Mouse (Mus musculus) frontal cortex, postnatal 25 days (tissue): Measurements from ENCODE around the gene Polr2l.

Experiments
- DNase-seq, 2 experiments: peaks; one replicate each; pipeline ENCODE4 v3.0.0; 2022; ENCODE audit warnings: low spot score in 2 of 2

The Polr2l gene

GRCm38 (mm10) chr7:141467230-141468030 lies 7.5 kb downstream of the Polr2l start, which contains the start of gene Cd151:
Gene Cd151, plus strand, starts transcription at chr7:141467392.
- no peak for DNase-seq

DNA sequence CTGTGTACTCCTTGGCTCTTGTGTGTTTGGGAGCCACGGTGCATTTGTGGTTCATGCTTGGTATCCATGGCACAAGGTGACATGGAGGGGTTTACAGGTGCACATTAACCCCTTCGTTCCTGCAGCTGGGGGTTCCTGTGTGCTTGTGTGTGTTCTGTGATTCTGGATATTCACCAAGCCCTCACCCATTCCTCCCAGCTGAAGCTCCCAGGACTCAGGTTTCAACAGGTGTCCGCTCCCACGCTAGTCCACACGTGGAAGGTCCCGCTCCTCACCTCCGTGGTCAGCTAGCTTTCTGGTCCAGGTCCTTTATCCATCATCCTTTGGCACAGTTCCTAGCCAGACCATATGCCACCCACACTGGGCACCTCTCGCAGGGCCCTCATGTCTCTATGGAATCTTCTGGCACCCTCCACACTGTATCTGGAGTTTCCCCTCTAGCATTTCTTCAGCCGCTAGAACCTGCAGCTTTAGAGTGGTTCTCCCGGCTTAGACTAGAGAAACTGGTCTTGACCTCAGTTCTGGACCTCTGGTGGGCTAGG lies 8.3 kb downstream of the Polr2l start:
- DNase-seq = no peak

DNA sequence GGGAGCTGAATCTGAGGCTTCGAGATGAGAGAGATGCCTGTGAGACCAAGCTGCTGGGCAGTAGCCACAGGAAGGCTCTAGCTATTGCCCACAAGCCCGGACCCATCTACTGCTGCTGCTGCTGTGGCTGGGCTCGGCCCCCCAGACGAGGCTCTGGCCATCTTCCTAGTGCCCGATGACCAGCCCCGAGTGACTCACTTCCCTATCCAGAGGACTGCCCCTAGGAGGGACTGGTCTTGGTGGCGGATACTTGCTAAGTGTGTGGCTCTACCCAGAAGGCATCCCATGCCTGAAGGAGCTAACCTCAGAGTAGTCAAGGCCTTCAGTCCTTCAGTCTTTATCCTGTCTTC lies 8.9 kb downstream of the Polr2l start:
- no peak for DNase-seq

DNA sequence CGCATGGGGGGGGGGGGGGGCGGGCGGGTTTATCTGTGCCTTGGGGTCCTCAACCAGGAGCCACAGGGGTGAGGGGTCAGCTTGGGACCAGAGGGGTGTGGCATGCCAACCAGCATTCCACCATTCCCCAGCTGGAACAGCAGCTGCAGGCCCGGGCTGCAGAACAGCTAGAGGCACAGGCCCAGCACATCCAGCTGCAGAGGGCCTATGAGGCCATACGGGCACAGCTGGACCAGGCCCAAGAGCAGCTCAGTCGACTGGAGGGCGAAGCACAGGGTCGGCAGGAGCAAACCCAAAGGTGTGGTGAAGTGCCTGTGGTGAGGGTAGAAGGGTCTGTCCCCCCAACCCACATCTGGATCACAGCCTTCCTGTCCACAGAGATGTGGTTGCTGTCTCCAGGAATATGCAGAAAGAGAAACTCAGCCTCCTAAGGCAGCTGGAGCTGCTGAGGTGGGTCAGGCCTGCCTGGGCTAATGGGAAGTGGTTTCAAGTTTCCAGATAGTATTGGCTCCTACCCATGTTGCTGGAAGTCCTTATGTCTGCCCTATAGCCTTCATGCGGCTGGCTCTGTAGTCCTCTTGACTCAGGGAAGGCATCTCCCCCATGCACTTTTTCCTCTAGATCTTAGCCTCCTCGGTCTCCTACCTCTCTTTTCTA lies 9.4 kb downstream of the Polr2l start:
- no peak for DNase-seq

- DNase-seq = no peak
Observed at GRCm38 (mm10) chr7:141464603-141465201, 10.2 kb downstream of the Polr2l start.

GRCm38 (mm10) chr7:141463824-141464602 lies 10.9 kb downstream of the Polr2l start:
- no peak for DNase-seq

GRCm38 (mm10) chr7:141462333-141462821 lies 12.6 kb downstream of the Polr2l start:
- no peak for DNase-seq

GRCm38 (mm10) chr7:141461521-141462332 lies 13.2 kb downstream of the Polr2l start:
- no peak for DNase-seq

DNA sequence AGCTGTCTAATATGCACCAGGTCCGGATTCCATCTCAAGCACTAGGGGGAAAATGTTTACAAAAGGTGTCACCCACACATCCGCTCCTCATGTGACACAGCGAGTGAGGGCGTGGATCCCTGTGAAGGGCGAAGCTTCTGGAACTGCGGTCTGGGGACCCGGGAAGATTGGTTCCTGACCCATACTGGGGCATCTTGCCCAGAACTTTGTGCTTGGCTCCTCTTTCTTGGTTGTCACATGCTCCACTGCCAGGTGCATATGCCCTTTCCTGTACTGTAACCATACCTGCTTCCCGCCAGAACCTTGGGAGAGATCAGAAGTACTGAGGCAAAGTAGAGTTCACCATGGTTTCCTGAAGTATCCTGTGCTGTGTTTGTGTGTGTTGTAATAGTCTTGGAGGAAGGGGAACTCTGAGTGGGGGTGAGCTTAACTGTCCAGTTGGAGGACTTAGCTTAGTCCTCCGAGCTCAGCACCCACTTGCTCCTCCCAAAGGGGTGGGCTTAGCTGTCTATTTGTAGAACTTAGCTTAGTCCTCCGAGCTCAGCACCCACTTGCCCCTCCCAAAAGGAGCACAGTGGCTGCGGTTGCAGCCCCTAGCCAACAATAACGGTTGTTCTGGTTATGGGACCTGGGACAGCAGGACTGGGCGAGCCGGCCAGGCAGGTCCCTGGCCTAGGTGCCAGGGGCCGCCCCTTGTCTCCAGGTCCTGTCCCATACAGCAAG lies 14.4 kb downstream of the Polr2l start, which contains the start of gene Cracr2b:
Gene Cracr2b (plus strand): TSS at position 704 of the 723 bp plus-strand sequence.
- no peak for DNase-seq

GRCm38 (mm10) chr7:141460001-141460390 lies 14.9 kb downstream of the Polr2l start:
- DNase-seq = no peak

DNA sequence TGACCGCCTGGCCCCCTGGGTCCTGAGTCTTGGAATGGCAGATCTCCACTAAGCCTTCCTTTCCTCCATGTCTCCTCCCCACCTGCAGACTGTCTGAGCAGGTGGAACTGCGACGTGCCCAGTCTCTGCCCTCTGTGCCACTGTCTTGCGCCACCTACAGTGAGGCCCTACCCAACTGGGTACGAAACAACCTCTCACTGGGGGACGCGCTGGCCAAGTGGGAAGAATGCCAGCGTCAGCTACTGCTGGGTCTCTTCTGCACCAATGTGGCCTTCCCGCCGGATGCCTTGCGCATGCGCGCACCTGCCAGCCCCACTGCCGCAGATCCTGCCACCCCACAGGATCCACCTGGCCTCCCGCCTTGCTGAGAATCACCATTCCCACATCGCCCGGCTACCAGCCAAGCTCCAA lies 15.6 kb downstream of the Polr2l start:
- no peak for DNase-seq

DNA sequence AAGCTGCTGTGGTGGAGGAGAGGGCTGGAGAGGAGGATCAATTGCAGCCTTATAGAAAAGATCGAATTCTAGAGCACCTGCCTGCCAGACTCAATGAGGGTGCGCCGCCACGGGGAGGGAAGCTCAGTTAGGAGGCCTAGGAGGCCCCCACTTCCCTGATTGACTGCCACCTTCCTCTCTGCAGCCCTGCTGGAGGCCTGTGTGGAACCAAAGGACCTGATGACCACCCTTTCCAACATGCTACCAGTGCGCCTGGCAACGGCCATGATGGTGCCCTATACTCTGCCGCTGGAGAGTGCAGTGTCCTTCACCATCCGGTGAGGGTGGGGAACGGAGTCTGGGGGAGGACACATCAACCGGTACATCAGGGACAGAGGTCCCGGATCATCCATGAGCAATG lies 16.3 kb downstream of the Polr2l start:
- no peak for DNase-seq

DNA sequence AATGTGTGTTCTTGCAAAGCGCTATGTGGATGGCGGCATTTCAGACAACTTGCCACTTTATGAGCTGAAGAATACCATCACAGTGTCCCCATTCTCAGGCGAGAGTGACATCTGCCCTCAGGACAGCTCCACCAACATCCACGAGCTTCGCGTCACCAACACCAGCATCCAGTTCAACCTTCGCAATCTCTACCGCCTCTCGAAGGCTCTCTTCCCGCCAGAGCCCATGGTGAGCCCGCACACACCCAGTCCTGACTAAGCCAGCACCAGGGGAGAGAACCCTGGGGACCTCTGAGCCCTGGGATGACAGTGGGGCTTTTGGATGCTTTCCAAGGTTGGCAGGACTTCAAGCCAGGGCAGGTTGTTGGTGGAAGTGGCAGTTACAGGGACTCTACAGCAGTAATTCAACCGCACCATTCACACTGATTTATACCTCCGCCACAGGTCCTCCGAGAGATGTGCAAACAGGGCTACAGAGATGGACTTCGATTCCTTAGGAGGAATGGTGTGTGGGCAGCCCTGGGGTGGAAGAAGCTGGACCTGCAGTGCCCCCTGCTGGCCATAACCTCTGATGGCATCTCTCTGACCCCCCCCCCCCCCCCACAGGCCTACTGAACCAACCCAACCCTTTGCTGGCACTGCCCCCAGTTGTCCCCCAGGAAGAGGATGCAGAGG lies 16.8 kb downstream of the Polr2l start:
- no peak for DNase-seq

GRCm38 (mm10) chr7:141457236-141457635 lies 17.7 kb downstream of the Polr2l start:
- DNase-seq = no peak

DNA sequence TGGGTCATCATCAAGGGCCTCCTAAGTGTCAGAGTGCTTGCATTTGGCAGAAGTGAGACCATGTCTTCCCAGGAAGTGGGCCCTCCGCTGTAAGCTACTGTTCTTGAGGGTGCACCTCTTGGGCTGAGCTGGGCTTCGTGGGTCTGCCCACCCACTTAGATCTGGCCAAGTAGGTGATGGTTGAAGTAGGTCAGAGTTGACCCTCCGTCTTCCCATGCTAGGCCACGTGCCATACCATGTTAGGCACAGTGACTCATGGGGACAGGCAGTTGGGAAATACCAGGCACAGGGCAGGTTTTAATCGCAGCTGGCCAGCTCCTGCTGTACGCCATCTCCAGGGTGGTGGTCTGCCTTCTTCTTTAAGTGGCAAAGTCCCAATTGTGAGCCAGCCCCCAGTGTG lies 18.2 kb downstream of the Polr2l start:
- no peak for DNase-seq

- DNase-seq = no peak
Observed at GRCm38 (mm10) chr7:141455610-141456314, 19.2 kb downstream of the Polr2l start.

DNA sequence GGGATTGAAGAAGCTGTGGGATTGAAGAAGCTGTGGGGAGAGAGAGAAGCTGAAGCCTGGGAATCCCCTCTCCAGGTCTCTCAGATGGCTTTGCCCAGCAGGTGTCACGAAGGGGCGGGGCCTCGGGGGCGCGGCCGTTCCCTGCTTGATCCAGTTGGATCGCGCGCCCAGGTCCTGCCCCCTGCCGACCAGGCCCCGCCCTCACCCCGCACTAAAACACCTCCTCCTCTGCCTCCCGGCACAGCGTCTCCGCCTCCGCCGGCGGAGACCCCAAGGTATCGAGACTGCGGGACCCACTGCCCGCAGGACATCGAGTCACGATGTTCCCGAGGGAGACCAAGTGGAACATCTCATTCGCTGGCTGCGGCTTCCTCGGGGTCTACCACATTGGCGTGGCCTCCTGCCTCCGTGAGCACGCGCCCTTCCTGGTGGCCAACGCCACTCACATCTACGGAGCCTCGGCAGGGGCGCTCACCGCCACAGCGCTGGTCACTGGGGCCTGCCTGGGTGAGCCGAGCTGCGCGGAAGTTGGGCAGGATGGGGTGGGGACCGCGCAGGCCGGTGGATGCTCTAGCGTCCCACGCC lies 19.9 kb downstream of the Polr2l start, which contains the start of gene Pnpla2:
Gene Pnpla2 (plus strand): TSS at position 232 of the 585 bp plus-strand sequence.
- DNase-seq = peak; percentile 78 to 86

DNA sequence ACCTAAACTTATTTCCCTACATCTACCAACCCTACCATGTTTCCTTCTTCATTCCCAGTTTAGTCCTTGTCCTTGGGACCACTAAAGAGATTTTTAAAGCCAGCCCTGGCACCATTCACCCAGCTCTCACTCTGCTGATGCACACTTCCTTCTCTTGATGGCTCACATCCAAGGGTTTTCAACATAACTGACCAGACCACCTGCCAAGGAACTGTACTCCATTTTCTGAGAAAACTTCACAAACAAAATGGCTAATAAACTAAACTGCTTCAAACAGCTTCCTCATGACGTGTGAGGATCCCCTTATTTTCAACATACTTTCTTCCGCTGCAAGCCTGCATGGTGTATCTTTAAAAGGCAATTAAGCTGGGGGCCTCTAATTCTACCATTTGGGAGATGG lies 21.3 kb downstream of the Polr2l start:
- no peak for DNase-seq
